Mouse (Mus musculus) B cell, adult (primary cell): Measurements from ENCODE around the gene Hist1h2bg. TPM values are rescaled to one million over a fixed set of nuclear protein-coding genes. Genes with fewer than 3 reads are reported as not detected.

Experiments used
- total RNA-seq: library from RNA; stranded (reverse); gene quantifications from 4 replicates; pipeline ENCODE4 v1.2.4, GENCODE M21; 2023; ENCODE audit not compliant: inconsistent age

The Hist1h2bg gene
- 482 to 521 TPM (median 495 TPM) in 4 replicates for total RNA-seq

DNA sequence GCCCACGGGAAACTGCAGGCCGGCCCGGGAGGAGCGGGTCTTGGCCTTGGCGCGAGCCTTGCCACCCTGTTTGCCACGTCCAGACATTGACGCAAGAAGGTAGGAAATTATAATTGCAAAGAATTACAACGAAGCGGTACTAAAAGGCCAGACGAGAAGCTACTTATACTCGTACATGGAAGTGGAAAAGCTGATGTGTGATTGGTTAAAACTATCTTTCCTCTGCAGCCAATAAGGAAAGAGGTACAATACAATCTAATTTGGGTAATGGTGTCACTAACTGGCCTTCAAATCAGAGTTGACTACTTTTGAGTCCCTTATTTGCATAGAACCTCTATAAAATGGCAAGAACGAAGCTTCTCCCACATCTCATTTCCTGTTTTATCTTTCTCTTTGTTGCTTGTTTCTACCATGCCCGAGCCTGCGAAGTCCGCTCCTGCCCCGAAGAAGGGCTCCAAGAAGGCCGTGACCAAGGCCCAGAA lies at the start of gene Hist1h2bg, which contains the start of gene Hist1h2ae:
TSS of gene Hist1h2bg (plus strand) at position 375 of the 482 bp plus-strand sequence.
TSS of gene Hist1h2ae (minus strand) at position 199 of the 482 bp plus-strand sequence.

GRCm38 (mm10) chr13:23530901-23531875 lies 40.0 kb upstream of the Hist1h2bg start, which contains the start of gene Hist1h4h:
Hist1h4h (plus strand) TSS chr13:23531050.

GRCm38 (mm10) chr13:23533560-23534367 lies 37.4 kb upstream of the Hist1h2bg start, which contains the start of gene Hist1h2af:
Hist1h2af (plus strand) TSS chr13:23533906.

DNA sequence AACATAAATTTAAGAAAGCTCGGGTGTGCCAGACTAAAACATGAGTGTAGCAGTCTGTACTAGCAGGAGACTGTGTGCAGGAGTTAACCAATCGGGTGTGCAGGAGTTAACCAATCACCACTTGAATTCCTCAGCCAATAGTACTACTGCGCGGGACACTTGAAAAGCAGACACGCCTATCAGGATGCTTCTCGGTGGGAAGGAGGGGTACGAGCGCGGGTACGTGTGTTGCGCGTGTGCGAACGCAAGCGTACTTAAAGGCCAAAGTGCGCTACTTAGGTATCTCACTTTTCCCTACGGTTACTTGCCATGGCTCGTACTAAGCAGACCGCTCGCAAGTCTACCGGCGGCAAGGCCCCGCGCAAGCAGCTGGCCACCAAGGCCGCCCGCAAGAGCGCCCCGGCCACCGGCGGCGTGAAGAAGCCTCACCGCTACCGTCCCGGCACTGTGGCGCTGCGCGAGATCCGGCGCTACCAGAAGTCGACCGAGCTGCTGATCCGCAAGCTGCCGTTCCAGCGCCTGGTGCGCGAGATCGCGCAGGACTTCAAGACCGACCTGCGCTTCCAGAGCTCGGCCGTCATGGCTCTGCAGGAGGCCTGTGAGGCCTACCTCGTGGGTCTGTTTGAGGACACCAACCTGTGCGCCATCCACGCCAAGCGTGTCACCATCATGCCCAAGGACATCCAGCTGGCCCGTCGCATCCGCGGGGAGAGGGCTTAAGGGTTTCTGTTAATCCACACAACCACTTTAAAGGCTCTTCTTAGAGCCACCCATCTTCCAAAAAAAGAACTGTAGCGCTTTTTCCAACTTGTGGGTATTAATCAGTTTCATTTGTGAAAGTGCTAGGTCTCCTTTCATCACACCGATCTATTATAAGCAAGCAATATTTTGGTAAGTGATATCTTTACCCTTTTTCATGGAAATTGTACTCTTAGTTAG lies 35.8 kb upstream of the Hist1h2bg start, which contains the start of gene Hist1h3g:
TSS of gene Hist1h3g (plus strand) at position 286 of the 939 bp plus-strand sequence.

DNA sequence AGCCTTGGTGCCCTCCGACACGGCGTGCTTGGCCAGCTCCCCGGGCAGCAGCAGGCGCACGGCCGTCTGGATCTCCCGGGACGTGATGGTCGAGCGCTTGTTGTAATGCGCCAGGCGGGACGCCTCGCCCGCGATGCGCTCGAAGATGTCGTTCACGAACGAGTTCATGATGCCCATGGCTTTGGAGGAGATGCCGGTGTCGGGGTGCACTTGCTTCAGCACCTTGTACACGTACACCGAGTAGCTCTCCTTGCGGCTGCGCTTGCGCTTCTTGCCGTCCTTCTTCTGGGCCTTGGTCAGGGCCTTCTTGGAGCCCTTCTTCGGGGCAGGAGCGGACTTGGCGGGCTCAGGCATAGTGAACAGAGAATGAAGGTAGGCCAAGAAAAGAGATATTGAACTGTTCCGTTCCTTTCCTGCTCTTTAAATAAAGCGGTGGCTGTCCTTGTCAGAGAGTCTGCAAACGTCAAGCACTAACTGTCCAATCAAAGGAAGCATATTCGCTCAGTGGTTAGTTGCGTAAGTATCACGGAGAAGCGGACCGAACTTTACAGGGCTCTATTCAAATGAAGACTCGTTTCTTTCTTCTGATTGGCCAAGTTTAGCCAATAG lies 28.1 kb upstream of the Hist1h2bg start, which contains the start of gene Hist1h2bh:
TSS of gene Hist1h2bh (minus strand) at position 394 of the 609 bp plus-strand sequence.

GRCm38 (mm10) chr13:23543965-23544786 lies 27.0 kb upstream of the Hist1h2bg start, which contains the start of gene Hist1h3f:
Hist1h3f (plus strand) TSS chr13:23544052.

DNA sequence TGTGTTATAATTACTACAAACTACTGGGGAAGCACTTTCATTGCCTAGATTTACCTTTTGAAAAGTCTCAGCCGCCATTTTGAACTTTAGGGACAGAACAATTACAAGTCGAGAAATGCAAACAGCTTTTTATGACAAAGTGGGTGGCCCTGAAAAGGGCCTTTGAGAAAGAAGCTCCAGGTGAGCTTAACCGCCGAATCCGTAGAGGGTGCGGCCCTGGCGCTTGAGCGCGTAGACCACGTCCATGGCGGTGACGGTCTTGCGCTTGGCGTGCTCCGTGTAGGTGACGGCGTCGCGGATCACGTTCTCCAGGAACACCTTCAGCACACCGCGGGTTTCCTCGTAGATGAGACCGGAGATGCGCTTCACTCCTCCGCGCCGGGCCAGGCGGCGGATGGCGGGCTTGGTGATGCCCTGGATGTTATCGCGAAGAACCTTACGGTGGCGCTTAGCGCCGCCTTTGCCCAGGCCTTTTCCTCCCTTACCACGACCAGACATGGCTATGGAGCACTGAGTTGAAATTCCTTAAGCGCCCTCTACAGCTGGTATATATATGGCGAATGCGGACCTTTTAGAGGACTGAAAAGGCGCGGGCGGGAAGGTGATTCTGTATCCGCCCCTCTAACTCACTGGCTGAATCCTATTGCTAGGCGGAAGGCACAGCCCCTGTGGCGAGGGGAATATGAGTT lies 19.9 kb upstream of the Hist1h2bg start, which contains the start of gene Hist1h4f:
TSS of gene Hist1h4f (minus strand) at position 503 of the 689 bp plus-strand sequence.

GRCm38 (mm10) chr13:23552962-23553361 lies 18.2 kb upstream of the Hist1h2bg start, which contains the start of gene Hist1h1d:
Hist1h1d (plus strand) TSS chr13:23553262.

GRCm38 (mm10) chr13:23561883-23562659 lies 9.1 kb upstream of the Hist1h2bg start, which contains the start of gene Hist1h3e:
Hist1h3e (minus strand) TSS chr13:23562369.

DNA sequence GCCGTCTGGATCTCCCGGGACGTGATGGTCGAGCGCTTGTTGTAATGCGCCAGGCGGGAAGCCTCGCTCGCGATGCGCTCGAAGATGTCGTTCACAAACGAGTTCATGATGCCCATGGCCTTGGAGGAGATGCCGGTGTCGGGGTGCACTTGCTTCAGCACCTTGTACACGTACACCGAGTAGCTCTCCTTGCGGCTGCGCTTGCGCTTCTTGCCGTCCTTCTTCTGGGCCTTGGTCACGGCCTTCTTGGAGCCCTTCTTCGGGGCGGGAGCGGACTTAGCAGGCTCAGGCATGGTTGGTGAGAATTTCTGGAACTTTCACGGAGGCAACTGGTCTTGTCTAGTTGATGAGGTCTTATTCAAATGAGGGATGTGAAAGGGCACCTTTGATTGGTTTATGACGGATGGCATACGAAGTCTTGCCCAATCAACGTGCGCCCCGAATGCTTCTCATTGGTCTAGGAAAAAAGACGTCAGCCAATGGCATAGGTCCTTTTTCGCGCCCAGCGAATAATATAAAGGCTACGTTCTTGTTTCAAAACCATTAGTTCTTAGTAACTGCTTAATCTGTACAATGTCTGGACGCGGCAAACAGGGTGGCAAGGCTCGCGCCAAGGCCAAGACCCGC lies 2.8 kb downstream of the Hist1h2bg start, which contains the start of the genes Hist1h2bf and Hist1h2ad:
TSS of gene Hist1h2bf (minus strand) at position 299 of the 627 bp plus-strand sequence.
TSS of gene Hist1h2ad (plus strand) at position 484 of the 627 bp plus-strand sequence.

DNA sequence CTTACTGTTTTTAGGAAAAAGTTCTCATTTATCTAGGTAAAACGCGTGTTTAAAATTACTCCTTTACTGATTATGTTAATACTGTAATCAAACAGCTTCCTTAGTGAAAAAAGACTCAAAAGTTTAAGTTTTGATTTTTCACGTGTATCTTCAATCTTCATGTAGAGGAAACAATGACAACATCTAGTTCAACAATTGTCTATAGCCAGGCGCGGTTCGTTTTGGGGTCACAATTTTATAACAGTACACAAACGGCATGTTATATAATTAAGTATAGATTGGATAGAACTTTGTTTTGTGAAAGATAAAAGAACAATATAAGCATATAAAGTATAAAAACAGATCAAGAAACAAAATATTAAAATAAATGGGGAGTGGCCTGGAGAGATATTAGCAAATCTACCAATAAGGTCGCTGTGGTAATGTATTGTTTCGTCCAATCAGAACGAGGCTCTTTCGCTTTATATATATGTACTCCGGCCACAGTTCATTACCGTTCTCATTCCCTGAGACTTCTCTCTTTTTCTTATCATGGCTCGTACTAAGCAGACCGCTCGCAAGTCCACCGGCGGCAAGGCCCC lies 4.2 kb downstream of the Hist1h2bg start, which contains the start of gene Hist1h3d:
TSS of gene Hist1h3d (plus strand) at position 493 of the 581 bp plus-strand sequence.

DNA sequence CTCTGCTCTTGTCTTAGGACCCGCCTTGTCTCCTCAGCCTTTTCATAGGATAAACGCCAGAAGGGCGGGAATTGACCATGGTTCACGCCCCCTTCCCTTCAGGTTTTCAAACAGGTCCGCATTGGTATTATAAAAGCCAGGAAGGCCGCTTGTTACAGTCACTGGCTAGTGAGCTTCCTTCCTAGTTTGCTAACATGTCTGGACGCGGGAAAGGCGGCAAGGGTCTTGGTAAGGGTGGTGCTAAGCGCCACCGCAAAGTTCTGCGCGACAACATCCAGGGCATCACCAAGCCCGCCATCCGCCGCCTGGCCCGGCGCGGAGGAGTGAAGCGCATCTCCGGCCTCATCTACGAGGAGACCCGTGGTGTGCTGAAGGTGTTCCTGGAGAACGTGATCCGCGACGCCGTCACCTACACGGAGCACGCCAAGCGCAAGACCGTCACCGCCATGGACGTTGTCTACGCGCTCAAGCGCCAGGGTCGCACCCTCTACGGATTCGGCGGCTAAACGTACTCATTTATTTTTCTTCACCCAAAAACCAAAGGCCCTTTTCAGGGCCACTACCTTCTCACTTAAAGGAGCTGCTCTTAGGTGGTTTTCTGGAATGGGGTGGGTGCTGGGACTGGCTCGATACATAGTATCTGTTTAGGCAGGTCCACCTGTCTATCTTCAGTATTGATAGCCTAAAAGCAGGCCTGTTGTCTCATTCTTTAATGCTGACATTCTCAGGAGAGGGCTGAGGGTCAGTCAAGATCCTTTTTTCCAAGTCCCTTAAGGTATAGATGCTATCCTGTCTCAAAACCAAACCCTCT lies 10.4 kb downstream of the Hist1h2bg start, which contains the start of gene Hist1h4d:
TSS of gene Hist1h4d (plus strand) at position 191 of the 811 bp plus-strand sequence.

GRCm38 (mm10) chr13:23620733-23621531 lies 49.7 kb downstream of the Hist1h2bg start, which contains the start of gene Hist1h2be:
Hist1h2be (minus strand) TSS chr13:23621124.

